Mouse (Mus musculus): ENCODE results near the gene Gm10273. TPM values are rescaled to one million over a fixed set of nuclear protein-coding genes. Genes with fewer than 3 reads are reported as not detected.
"Not testable (repeated sequence)": the region's sequence is repeated elsewhere in the genome, so short reads cannot be mapped to it uniquely, and the experiment has no call there.

The Gm10273 gene
- polyA plus RNA-seq (2015; fragmentation: Nextera tagmentation; extraction: Ambion mirVana) = 4.3 and 12.1 TPM in 2 replicates

DNA sequence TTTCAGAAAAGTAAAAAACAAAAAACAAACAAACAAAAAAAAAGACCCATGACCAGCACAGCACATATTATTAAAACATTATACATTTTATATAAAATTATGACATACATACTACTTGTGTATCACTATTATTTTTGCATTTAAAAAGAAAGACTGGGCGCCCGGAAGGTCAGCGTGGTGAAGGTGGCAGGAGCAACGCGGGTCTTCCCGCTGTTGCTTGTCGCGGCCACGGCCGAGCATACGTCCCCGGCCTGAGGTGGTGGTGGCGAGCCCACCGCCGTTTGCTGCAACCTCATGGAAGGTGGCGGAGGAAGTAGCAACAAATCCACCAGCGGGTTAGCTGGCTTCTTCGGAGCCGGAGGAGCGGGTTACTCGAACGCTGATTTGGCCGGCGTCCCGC lies at the start of gene Gm10273:
Gm10273 (plus strand) TSS at position 172 of the 400 bp plus-strand sequence.
- not testable (repeated sequence) for DNase-seq; H3K27me3 ChIP-seq; H3K4me3 ChIP-seq (replicated peaks); H3K36me3 ChIP-seq; H3K4me2 ChIP-seq; ATAC-seq (ENCODE audit: low read depth); H3K27ac ChIP-seq; H3K9ac ChIP-seq; H3K9me3 ChIP-seq (replicated peaks); H3K4me1 ChIP-seq (replicated peaks)
- WGBS (ENCODE audit: insufficient replicate concordance) = 88% methylated on average over 12 of the region's 25 CpGs

DNA sequence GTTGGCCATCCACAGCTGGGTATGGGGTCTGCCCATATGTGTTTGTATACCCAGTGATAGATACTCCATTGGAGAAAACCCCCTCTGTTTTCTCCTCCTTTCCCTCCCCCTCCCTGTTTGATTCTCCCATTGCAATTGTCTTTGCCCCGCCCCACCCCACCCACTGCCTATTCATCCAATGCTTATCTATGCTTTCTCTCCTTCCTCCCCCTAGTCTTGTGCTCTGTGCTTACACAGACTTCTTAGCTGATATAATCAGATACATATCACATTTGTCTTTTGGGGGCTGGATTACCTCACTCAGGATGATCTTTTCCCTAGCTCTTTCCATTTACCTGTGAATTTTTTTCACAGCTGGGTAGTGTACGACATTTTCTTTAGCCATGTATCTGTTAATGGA lies 48.9 kb upstream of the Gm10273 start:
- Histone ChIP-seq H3K27ac (peak overlapping the region; percentile 94), H3K27me3 (no peaks in the 10 kb centered on the region), H3K9me3 (replicated peaks) (no peaks in the 10 kb centered on the region), H3K4me1 (replicated peaks) (peaks cover 50% of the 10 kb centered on the region), H3K36me3 (peaks cover 55% of the 10 kb centered on the region), H3K9ac (no peak overlapping the region), H3K4me2 (0 out of 2 replicates have a peak overlapping the region, but pooled peaks have one; percentile 1), H3K4me3 (replicated peaks) (no peak overlapping the region)
- peak; percentile 15; the same call in 1 of the 2 replicates for ATAC-seq (ENCODE audit: low read depth)
- DNase-seq = no peak
- 62% methylated on average over 2 of the region's 2 CpGs for WGBS (ENCODE audit: insufficient replicate concordance)

GRCm38 (mm10) chr10:59348200-59348599 lies 47.2 kb upstream of the Gm10273 start:
- Histone ChIP-seq H3K36me3 (peaks cover 57% of the 10 kb centered on the region), H3K4me2 (peak overlapping the region; percentile 30), H3K9ac (0 out of 2 replicates have a peak overlapping the region, but pooled peaks have one; percentile 43), H3K27me3 (no peaks in the 10 kb centered on the region), H3K27ac (peak overlapping the region; percentile 94), H3K4me3 (replicated peaks) (no peak overlapping the region), H3K9me3 (replicated peaks) (no peaks in the 10 kb centered on the region), H3K4me1 (replicated peaks) (peaks cover 50% of the 10 kb centered on the region)
- WGBS (ENCODE audit: insufficient replicate concordance) = 22% methylated on average over 9 of the region's 9 CpGs
- peak; percentile 99 for ATAC-seq (ENCODE audit: low read depth)
- peak; percentile 80 for DNase-seq

GRCm38 (mm10) chr10:59349536-59349935 lies 45.9 kb upstream of the Gm10273 start:
- no peak for ATAC-seq (ENCODE audit: low read depth)
- H3K36me3 ChIP-seq = peaks cover 56% of the 10 kb centered on the region
- WGBS (ENCODE audit: insufficient replicate concordance) = 55% methylated on average over 2 of the region's 2 CpGs

DNA sequence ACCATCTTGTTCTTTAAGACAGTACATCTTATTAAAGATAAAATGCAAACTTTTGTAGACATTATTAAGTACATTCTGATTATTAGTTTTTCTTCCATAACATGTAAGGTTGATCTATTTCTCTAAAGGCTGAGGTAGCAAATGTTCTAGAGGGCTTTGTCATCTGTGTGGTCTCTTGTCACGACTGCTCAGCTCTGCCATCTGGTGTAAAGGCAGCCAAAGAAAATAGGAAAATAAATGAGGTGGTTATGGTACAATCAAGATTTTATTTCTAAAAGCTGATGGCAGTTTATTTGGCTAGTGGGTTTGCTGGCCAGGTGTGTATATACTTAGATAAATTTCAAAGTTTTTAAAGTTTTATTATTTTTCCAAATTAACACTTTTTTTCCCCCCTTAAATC lies 42.4 kb upstream of the Gm10273 start:
- H3K36me3 ChIP-seq = peaks cover 57% of the 10 kb centered on the region
- WGBS (ENCODE audit: insufficient replicate concordance) = 51% methylated on average over 1 of the region's 1 CpGs

More at GRCm38 (mm10) chr10:59349536-59349935, 45.9 kb upstream of the Gm10273 start:
- no peaks in the 10 kb centered on the region for H3K27me3 ChIP-seq
- no peaks in the 10 kb centered on the region for H3K9me3 ChIP-seq (replicated peaks)
- H3K4me3 ChIP-seq (replicated peaks) = no peak overlapping the region
- no peak overlapping the region for H3K4me2 ChIP-seq
- H3K9ac ChIP-seq = no peak overlapping the region
- DNase-seq = no peak
- peaks cover 50% of the 10 kb centered on the region for H3K4me1 ChIP-seq (replicated peaks)
- H3K27ac ChIP-seq = 0 out of 2 replicates have a peak overlapping the region, but pooled peaks have one; percentile 35

GRCm38 (mm10) chr10:59354120-59354519 lies 41.3 kb upstream of the Gm10273 start:
- Histone ChIP-seq H3K4me2 (no peak overlapping the region), H3K4me1 (replicated peaks) (peaks cover 10% of the 10 kb centered on the region; the same call in 1 of the 2 replicates), H3K27me3 (no peaks in the 10 kb centered on the region), H3K9me3 (replicated peaks) (no peaks in the 10 kb centered on the region), H3K36me3 (peaks cover 47% of the 10 kb centered on the region), H3K27ac (peak overlapping the region; percentile 29; the same call in 1 of the 2 replicates), H3K9ac (no peak overlapping the region), H3K4me3 (replicated peaks) (no peak overlapping the region)
- 85% methylated on average over 12 of the region's 12 CpGs for WGBS (ENCODE audit: insufficient replicate concordance)
- ATAC-seq (ENCODE audit: low read depth) = no peak
- no peak for DNase-seq

More for the DNA sequence above, 42.4 kb upstream of the Gm10273 start:
- Histone ChIP-seq H3K9ac (no peak overlapping the region), H3K4me2 (no peak overlapping the region), H3K27me3 (no peaks in the 10 kb centered on the region), H3K4me1 (replicated peaks) (peaks cover 20% of the 10 kb centered on the region), H3K27ac (no peak overlapping the region), H3K9me3 (replicated peaks) (no peaks in the 10 kb centered on the region), H3K4me3 (replicated peaks) (no peak overlapping the region)
- ATAC-seq (ENCODE audit: low read depth) (no peak), DNase-seq (no peak)

GRCm38 (mm10) chr10:59355020-59355419 lies 40.4 kb upstream of the Gm10273 start:
- Histone ChIP-seq H3K4me3 (replicated peaks) (no peak overlapping the region), H3K27ac (no peak overlapping the region), H3K9me3 (replicated peaks) (no peaks in the 10 kb centered on the region), H3K4me1 (replicated peaks) (peaks cover 8% of the 10 kb centered on the region; the same call in 1 of the 2 replicates), H3K4me2 (no peak overlapping the region), H3K27me3 (no peaks in the 10 kb centered on the region), H3K36me3 (peaks cover 50% of the 10 kb centered on the region), H3K9ac (no peak overlapping the region)
- 78% methylated on average over 8 of the region's 8 CpGs for WGBS (ENCODE audit: insufficient replicate concordance)
- ATAC-seq (ENCODE audit: low read depth) (no peak), DNase-seq (no peak)

DNA sequence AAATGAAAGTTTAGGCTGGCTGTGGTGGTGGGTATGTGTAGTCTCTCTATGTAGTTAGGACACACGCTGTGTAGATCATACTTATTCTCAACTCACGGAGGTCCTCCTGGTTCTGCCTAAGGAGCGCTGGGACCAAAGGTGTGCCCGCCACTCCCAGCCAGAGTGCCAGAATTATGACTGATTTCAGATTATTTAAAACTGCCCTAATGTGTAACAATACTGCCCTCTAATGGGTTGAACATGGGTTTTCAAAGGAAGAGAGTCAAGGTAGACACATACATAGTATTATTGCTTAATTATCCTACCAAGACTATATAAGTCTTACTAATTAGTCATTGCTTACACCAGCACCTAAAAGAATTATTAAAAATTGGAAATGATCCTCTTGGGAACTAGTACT lies 36.7 kb upstream of the Gm10273 start:
- H3K27me3 ChIP-seq = no peaks in the 10 kb centered on the region
- H3K9me3 ChIP-seq (replicated peaks) = no peaks in the 10 kb centered on the region
- H3K36me3 ChIP-seq = peaks cover 54% of the 10 kb centered on the region
- 72% methylated on average over 4 of the region's 4 CpGs for WGBS (ENCODE audit: insufficient replicate concordance)
- H3K9ac ChIP-seq = no peak overlapping the region
- peaks cover 12% of the 10 kb centered on the region for H3K4me1 ChIP-seq (replicated peaks)
- DNase-seq = no peak
- ATAC-seq (ENCODE audit: low read depth) = no peak
- no peak overlapping the region for H3K27ac ChIP-seq
- no peak overlapping the region for H3K4me3 ChIP-seq (replicated peaks)
- no peak overlapping the region for H3K4me2 ChIP-seq

GRCm38 (mm10) chr10:59363208-59363607 lies 32.2 kb upstream of the Gm10273 start:
- DNase-seq (peak; percentile 13), ATAC-seq (ENCODE audit: low read depth) (peak; percentile 60)

GRCm38 (mm10) chr10:59364551-59364950 lies 30.9 kb upstream of the Gm10273 start:
- no peaks in the 10 kb centered on the region for H3K27me3 ChIP-seq
- no peak overlapping the region for H3K4me2 ChIP-seq
- no peak for ATAC-seq (ENCODE audit: low read depth)
- peaks cover 83% of the 10 kb centered on the region for H3K36me3 ChIP-seq
- H3K27ac ChIP-seq = no peak overlapping the region
- no peaks in the 10 kb centered on the region for H3K9me3 ChIP-seq (replicated peaks)
- no peak overlapping the region for H3K4me3 ChIP-seq (replicated peaks)
- H3K9ac ChIP-seq = no peak overlapping the region
- peaks cover 22% of the 10 kb centered on the region for H3K4me1 ChIP-seq (replicated peaks)
- no peak for DNase-seq
- 77% methylated on average over 3 of the region's 3 CpGs for WGBS (ENCODE audit: insufficient replicate concordance)

More at GRCm38 (mm10) chr10:59363208-59363607, 32.2 kb upstream of the Gm10273 start:
- H3K4me2 ChIP-seq = no peak overlapping the region
- H3K9ac ChIP-seq = no peak overlapping the region
- H3K36me3 ChIP-seq = peaks cover 72% of the 10 kb centered on the region
- no peaks in the 10 kb centered on the region for H3K27me3 ChIP-seq
- WGBS (ENCODE audit: insufficient replicate concordance) = 27% methylated on average over 2 of the region's 2 CpGs
- no peak overlapping the region for H3K4me3 ChIP-seq (replicated peaks)
- peaks cover 22% of the 10 kb centered on the region for H3K4me1 ChIP-seq (replicated peaks)
- H3K9me3 ChIP-seq (replicated peaks) = no peaks in the 10 kb centered on the region
- H3K27ac ChIP-seq = peak overlapping the region; percentile 2; the same call in 1 of the 2 replicates

DNA sequence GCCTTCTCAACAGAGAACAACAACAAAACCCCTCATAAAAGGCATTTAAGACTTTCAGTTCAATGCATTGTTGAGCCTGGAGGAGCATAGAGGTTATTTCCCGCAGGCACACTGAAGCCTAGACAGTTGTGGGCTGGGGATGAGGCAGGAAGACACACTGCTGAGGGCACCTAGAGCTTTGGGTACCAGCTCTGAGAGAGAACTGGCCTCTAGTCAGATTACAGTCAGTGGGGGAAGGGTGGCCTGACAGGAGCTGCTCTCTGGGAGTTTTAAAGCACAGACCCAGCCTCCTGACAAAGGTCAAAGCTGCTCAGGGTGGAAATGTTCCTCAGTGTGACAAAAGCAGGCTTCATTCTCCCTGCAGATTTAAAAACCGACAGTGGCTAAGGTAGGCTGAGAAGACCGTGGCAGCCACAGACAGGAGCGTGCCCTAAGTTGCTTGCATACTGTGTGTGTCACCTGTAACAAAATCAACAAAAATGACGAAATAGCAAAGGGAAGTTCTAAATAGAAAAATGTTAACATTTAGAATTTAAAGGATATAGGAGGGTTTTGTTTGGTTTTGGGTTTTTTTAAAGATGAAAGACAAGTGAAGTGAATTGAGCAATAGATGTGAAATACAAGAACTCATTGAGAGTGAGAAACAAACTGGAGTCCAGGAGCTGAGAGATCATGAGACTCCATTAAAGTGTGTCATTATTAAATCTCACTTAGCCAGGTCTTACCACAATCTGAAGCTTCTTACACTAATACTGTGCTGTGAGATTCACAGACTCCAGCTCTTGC lies 29.4 kb upstream of the Gm10273 start:
- WGBS (ENCODE audit: insufficient replicate concordance) = 70% methylated on average over 5 of the region's 5 CpGs
- peak overlapping the region; percentile 47 for H3K27ac ChIP-seq

More for the DNA sequence above, 29.4 kb upstream of the Gm10273 start:
- Histone ChIP-seq H3K36me3 (peaks cover 88% of the 10 kb centered on the region), H3K9me3 (replicated peaks) (no peaks in the 10 kb centered on the region), H3K9ac (no peak overlapping the region), H3K27me3 (no peaks in the 10 kb centered on the region), H3K4me1 (replicated peaks) (peaks cover 22% of the 10 kb centered on the region), H3K4me3 (replicated peaks) (no peak overlapping the region), H3K4me2 (no peak overlapping the region)
- DNase-seq (no peak), ATAC-seq (ENCODE audit: low read depth) (0 out of 2 replicates have a peak, but pooled peaks have one; percentile 36)
